Mouse (Mus musculus) lung, embryonic 16.5 days (tissue): ENCODE results near the gene Gm29735. TPM values are rescaled to one million over a fixed set of nuclear protein-coding genes. Genes with fewer than 3 reads are reported as not detected.
"Not testable (repeated sequence)": the region's sequence is repeated elsewhere in the genome, so short reads cannot be mapped to it uniquely, and the experiment has no call there.

ENCODE experiments used
- ATAC-seq: fragments of 200-750 bp; cut with Nextera tagmentation; 2 replicates; pipeline ENCODE4 v1.8.0; 2017; ENCODE audit warnings: low read depth, mild to moderate bottlenecking, moderate library complexity
- H3K27ac ChIP-seq: fragments of 300-500 bp; sonication (generic); 2 replicates; pipeline ENCODE4 v1.5.1; 2014; ENCODE audit warnings: mild to moderate bottlenecking, control low read depth, low read length
- H3K27me3 ChIP-seq: fragments of 300-500 bp; sonication (generic); 2 replicates; pipeline ENCODE4 v1.6.1; 2014; ENCODE audit warnings: low read depth, low read length, mixed read lengths; ENCODE audit not compliant: control insufficient read depth, insufficient read depth
- H3K36me3 ChIP-seq: fragments of 300-500 bp; sonication (generic); 2 replicates; pipeline ENCODE4 v1.6.1; 2014; ENCODE audit warnings: low read length; ENCODE audit not compliant: control insufficient read depth, insufficient read depth
- H3K4me1 ChIP-seq: fragments of 300-500 bp; sonication (generic); replicated peaks from 2 replicates; pipeline ENCODE4 v1.6.1; 2014; ENCODE audit warnings: low read length, mixed read lengths; ENCODE audit not compliant: control insufficient read depth, insufficient read depth
- H3K4me2 ChIP-seq: fragments of 300-500 bp; sonication (generic); 2 replicates; pipeline ENCODE4 v1.6.1; 2014; ENCODE audit warnings: low read depth, low read length, control low read depth
- H3K4me3 ChIP-seq: fragments of 300-500 bp; sonication (generic); 2 replicates; pipeline ENCODE4 v1.5.1; 2014; ENCODE audit warnings: mild to moderate bottlenecking, low read length, control low read depth
- H3K9ac ChIP-seq: fragments of 300-500 bp; sonication (generic); 2 replicates; pipeline ENCODE4 v1.6.1; 2014; ENCODE audit warnings: low read length, control low read depth
- H3K9me3 ChIP-seq: fragments of 300-500 bp; sonication (generic); 2 replicates; pipeline ENCODE4 v1.6.1; 2016; ENCODE audit warnings: low read length; ENCODE audit not compliant: control insufficient read depth
- WGBS: fragments of 180-500 bp; shearing (Covaris S2); extraction: QIAGEN DNeasy Blood & Tissue Kit; methylation state at CpG from one replicate; pipeline ENCODE4 v1.1.7; 2014; 5-methylcytosine and 5-hydroxymethylcytosine counted together
- polyA plus RNA-seq: library from polyadenylated mRNA; unstranded; fragments of >200 nt; fragmentation: Nextera tagmentation; extraction: Ambion mirVana; gene quantifications from 2 replicates; pipeline ENCODE4 v1.2.1, GENCODE M21; 2015

Gm29735 gene
- polyA plus RNA-seq: not detected in 2 replicates

DNA sequence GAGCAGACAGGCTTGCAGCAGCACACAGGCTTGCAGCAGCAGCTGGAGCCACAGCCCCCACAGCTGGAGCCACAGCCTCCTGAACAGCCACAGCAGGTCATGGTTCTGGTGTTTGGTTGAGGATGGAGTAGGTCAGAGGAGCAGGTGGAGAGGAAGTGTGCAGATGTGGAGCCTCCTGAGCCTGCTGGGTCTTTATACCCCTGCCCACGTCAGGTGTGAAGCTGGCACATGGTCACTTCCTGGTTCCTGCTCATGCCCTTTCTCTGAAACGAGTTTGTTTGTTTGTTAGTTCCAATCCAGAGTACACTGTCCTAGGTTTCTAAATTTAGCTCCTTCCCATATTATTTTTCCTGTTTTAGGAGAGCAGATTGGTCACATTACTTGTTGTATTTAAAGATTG lies at the start of gene Gm29735:
TSS of gene Gm29735 (minus strand) at position 101 of the 400 bp plus-strand sequence.
- H3K27me3 ChIP-seq, H3K4me2 ChIP-seq, H3K9me3 ChIP-seq, H3K4me3 ChIP-seq, H3K9ac ChIP-seq, ATAC-seq, H3K27ac ChIP-seq, H3K4me1 ChIP-seq, H3K36me3 ChIP-seq: not testable (repeated sequence)
- WGBS: 25% methylated on average over 2 of the region's 2 CpGs

DNA sequence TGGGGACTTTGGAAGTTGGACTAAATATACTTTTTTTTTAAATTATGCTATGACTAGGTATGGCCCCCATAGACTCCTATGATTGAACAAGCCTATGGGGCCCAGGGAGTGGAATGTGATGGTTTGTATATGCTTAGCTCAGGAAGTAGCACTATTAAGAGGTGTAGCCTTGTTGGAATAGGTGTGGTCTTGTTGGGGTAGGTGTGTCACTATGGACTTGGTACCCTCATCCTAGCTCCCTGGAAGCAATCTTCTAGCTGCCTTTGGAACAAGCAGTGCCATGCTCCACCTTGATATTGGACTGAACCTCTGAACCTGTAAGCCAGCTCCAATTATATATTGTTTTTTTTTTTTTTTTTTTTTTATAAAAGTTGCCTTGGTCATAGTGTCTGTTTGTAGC lies 48.6 kb upstream of the Gm29735 start:
- Histone ChIP-seq H3K9ac (no peak overlapping the region), H3K27ac (no peak overlapping the region), H3K4me2 (no peak overlapping the region), H3K4me1 (no peaks in the 10 kb centered on the region), H3K9me3 (no peaks in the 10 kb centered on the region), H3K36me3 (no peaks in the 10 kb centered on the region), H3K27me3 (no peaks in the 10 kb centered on the region), H3K4me3 (no peak overlapping the region)
- ATAC-seq: no peak

DNA sequence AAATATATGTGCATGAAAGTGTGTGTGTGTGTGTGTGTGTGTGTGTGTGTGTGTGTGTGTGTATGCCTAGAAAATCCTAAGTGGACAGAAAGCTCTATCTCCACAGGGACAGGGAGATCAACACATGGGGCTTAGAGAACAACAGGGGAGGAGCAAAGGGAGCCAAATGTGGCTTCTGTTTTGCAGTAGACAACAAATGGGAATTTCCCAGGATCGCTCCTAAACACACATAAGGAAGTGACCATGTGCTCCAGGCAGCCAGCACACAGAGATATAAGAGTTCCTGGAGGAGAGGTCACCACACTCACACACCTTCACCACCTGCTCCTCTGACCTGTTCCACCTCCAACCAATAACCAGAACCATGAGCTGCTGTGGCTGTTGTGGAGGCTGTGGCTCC lies 44.2 kb upstream of the Gm29735 start, which contains the start of gene Krtap5-3:
TSS of gene Krtap5-3 (plus strand) at position 301 of the 400 bp plus-strand sequence.
- Histone ChIP-seq H3K4me2 (no peak within 1 kb of the TSS), H3K4me1 (no peaks in the 10 kb centered on the region), H3K27ac (no peak within 1 kb of the TSS), H3K9me3 (no peaks in the 10 kb centered on the region), H3K4me3 (no peak within 1 kb of the TSS), H3K9ac (no peak within 1 kb of the TSS), H3K36me3 (no peaks in the 10 kb centered on the region), H3K27me3 (no peaks in the 10 kb centered on the region)
- ATAC-seq: no peak
- 35% methylated on average over 1 of the region's 1 CpGs for WGBS

DNA sequence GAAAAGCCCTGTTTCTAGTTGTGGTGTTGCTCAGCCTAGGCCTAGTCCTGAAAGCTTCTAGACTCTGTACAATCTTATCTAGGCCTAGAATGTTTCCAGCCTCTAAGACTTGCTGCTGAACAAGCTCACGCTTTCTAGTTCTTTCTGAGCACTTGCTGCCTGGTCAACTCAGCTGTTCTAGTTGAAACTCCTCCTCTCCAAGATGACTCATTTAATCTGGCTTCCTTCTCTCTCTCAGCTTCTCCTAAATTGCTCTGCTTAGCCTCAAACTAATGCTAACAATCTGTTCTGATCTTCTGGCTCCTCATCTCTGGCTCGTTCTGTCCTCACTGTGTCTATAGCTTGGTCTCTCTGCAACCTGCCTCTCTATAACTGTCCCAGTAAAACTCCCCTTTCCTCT lies 41.8 kb upstream of the Gm29735 start:
- Histone ChIP-seq H3K9me3 (no peaks in the 10 kb centered on the region), H3K4me3 (no peak overlapping the region), H3K4me2 (no peak overlapping the region), H3K36me3 (no peaks in the 10 kb centered on the region), H3K27me3 (no peaks in the 10 kb centered on the region), H3K27ac (no peak overlapping the region), H3K9ac (no peak overlapping the region), H3K4me1 (no peaks in the 10 kb centered on the region)
- ATAC-seq: no peak
- WGBS: 81% methylated on average over 2 of the region's 2 CpGs

DNA sequence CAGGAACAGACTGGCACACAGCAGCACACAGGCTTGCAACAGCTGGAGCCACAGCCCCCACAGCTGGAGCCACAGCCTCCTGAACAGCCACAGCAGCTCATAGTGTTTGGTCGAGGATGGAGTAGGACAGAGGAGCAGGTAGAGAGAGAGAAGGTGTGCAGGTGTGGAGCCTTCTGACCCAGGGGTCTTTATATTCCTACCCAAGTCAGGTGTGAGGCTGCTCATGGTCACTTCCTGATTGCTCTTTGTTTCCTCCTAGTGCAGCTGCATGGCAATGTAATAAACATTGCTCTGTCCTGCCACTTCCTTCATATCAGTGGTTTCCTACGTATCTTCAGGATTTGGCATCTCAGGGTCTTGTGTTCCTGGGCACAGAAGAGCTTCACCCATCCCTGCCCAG lies 33.4 kb upstream of the Gm29735 start, which contains the start of gene Gm10153:
TSS of gene Gm10153 (minus strand) at position 101 of the 400 bp plus-strand sequence.
- H3K4me3 ChIP-seq: no peak within 1 kb of the TSS
- WGBS: 38% methylated on average over 2 of the region's 2 CpGs
- H3K36me3 ChIP-seq: no peaks in the 10 kb centered on the region
- H3K4me1 ChIP-seq: no peaks in the 10 kb centered on the region
- H3K9me3 ChIP-seq: no peaks in the 10 kb centered on the region
- no peak for ATAC-seq
- H3K9ac ChIP-seq: no peak within 1 kb of the TSS
- H3K4me2 ChIP-seq: no peak within 1 kb of the TSS
- H3K27ac ChIP-seq: no peak within 1 kb of the TSS
- H3K27me3 ChIP-seq: no peaks in the 10 kb centered on the region

DNA sequence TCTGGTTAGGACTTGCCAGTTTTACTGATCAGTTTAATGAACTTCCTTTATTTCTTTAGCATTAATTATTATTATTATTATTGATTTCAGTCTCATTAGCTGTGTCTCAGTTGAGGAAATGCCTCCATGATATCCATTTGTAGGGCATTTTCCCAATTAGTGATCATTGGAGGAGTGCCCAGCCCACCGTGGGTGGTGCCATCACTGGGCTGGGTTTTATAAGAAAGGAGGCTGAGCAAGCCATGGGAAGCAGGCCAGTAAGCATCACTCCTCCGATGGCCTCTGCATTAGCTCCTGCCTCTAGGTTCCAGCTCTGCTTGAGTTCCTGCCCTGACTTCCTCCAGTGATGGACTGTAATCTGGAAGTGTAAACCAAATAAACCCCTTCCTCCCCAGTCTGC lies 31.2 kb upstream of the Gm29735 start:
- H3K9me3 ChIP-seq: no peaks in the 10 kb centered on the region
- H3K27me3 ChIP-seq: no peaks in the 10 kb centered on the region
- H3K9ac ChIP-seq: no peak overlapping the region
- ATAC-seq: no peak
- H3K4me1 ChIP-seq: no peaks in the 10 kb centered on the region
- 73% methylated on average over 2 of the region's 2 CpGs for WGBS
- no peak overlapping the region for H3K4me3 ChIP-seq
- no peak overlapping the region for H3K4me2 ChIP-seq
- H3K27ac ChIP-seq: no peak overlapping the region
- no peaks in the 10 kb centered on the region for H3K36me3 ChIP-seq

DNA sequence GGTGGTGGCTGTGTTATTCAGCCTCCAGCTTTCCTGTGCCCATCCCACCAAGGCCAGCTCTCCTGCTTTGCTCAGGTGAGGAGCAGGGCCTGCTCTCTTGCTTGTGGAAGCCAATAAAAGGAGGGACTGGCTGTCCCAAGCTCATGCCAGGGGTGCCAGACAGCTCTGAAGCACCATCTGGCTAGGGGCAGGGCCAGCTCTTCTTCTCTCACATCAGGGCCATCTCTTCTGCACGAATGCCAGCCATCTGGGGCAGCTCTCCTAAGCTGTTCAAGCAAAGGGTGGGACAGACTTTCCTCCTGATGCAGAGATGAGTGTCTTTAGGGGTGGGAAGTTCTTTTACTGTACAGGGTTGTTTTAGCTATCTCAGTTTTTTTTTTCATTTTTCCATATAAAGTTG lies 24.1 kb upstream of the Gm29735 start:
- H3K27me3 ChIP-seq: no peaks in the 10 kb centered on the region
- H3K27ac ChIP-seq: no peak overlapping the region
- H3K9me3 ChIP-seq: no peaks in the 10 kb centered on the region
- H3K4me2 ChIP-seq: no peak overlapping the region
- H3K36me3 ChIP-seq: no peaks in the 10 kb centered on the region
- H3K4me1 ChIP-seq: no peaks in the 10 kb centered on the region
- no peak overlapping the region for H3K9ac ChIP-seq
- H3K4me3 ChIP-seq: no peak overlapping the region
- ATAC-seq: no peak
- WGBS: 19% methylated on average over 1 of the region's 1 CpGs

DNA sequence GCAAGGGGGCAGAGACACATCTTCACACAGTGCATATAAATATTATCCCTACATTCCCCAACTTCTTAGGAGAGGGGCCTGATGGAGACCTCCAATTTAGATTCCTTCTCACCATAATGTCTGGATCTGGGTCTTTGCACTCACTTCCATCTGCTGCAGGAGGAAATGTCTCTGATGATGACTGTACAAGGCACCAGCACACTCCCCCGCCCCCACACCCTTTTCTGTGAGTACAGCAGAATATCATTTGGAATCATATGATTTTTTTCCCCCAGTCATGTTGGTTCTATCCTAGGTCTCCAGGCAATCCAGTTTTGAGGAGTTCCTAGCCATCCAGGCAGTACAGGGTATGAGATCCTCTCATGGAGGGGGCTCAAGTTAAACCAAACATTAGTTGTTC lies 21.8 kb upstream of the Gm29735 start:
- no peak for ATAC-seq
- Histone ChIP-seq H3K36me3 (no peaks in the 10 kb centered on the region), H3K4me3 (no peak overlapping the region), H3K27me3 (no peaks in the 10 kb centered on the region), H3K9me3 (no peaks in the 10 kb centered on the region), H3K9ac (no peak overlapping the region), H3K4me1 (no peaks in the 10 kb centered on the region), H3K4me2 (no peak overlapping the region), H3K27ac (no peak overlapping the region)
- 66% methylated on average over 1 of the region's 1 CpGs for WGBS

DNA sequence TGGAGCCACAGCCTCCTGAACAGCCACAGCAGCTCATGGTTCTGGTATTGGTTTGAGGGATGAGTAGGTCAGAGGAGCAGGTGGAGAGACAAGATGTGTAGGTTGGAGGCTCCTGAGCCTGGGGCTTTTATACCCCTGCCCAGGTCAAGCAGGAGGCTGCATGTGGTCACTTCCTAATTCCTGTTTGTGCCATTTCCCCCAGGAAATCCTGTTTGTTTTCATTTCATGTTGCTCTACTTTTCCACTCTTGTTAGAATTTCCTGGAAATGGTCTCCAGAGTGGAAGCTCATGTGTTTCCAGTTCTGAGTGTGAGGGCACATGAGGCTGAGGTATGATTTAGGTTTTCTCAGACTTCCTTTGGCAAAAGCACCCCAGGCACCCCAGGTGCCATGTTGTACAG lies 19.0 kb upstream of the Gm29735 start, which contains the start of gene Krtap5-2:
TSS of gene Krtap5-2 (minus strand) at position 101 of the 400 bp plus-strand sequence.
- not testable (repeated sequence) for H3K27ac ChIP-seq, H3K4me1 ChIP-seq, H3K4me2 ChIP-seq, H3K9me3 ChIP-seq, H3K4me3 ChIP-seq, ATAC-seq, H3K27me3 ChIP-seq, H3K9ac ChIP-seq, H3K36me3 ChIP-seq

DNA sequence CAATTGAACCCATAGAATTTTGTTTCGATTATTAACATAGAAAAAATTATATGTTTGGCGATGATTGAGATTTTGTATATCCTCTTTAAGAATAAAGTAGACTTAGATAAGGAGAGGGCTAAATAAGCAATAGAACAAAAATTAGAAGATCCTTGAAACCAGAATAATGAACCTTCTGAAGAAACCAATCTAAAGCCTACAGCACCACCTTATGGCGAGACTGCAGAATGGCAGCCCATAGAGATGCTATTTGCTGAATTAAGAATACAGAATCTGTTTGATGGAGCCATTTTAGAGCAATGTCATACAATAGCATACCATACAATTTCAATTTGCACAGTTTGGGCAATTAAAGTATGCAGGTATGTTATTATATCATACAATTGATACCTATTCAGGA lies 12.9 kb upstream of the Gm29735 start:
- ATAC-seq: no peak
- no peaks in the 10 kb centered on the region for H3K27me3 ChIP-seq

More for the DNA sequence above, 12.9 kb upstream of the Gm29735 start:
- no peaks in the 10 kb centered on the region for H3K36me3 ChIP-seq
- H3K4me2 ChIP-seq: no peak overlapping the region
- no peaks in the 10 kb centered on the region for H3K9me3 ChIP-seq
- H3K4me3 ChIP-seq: no peak overlapping the region
- H3K9ac ChIP-seq: no peak overlapping the region
- H3K4me1 ChIP-seq: no peaks in the 10 kb centered on the region
- WGBS: 44% methylated on average over 3 of the region's 3 CpGs
- H3K27ac ChIP-seq: no peak overlapping the region
